Mouse (Mus musculus) lung, adult 2 months (tissue): ENCODE data around the gene Smyd1.

Experiments
- CTCF ChIP-seq: fragments of 200-500 bp; IDR thresholded peaks from 2 replicates; pipeline ENCODE4 v1.5.1; 2011; ENCODE audit warnings: mild to moderate bottlenecking, low read length, control low read depth; ENCODE audit not compliant: insufficient read depth
- POLR2A ChIP-seq: fragments of 200-500 bp; IDR thresholded peaks from 2 replicates; pipeline ENCODE4 v1.6.1; 2011; ENCODE audit warnings: low read depth, mild to moderate bottlenecking, control low read depth, low read length, borderline replicate concordance; ENCODE audit errors: extremely low read depth

- no peak for TF ChIP-seq CTCF
- no peak for TF ChIP-seq POLR2A
These were observed 132.5 kb downstream of the Smyd1 start for GRCm38 (mm10) chr6:71189578-71189977.
